ENCODE assay signal across 8 mouse cellular contexts in genomic region chr19:25450869-25451629, GRCm38 (mm10). TPM values are rescaled to one million over a fixed set of nuclear protein-coding genes. Genes with fewer than 3 reads are reported as not detected.
DNase-seq lines count a peak whose midpoint lies in the region; ATAC-seq and TF ChIP-seq lines count a peak whose summit lies in the region.
"Had no signal": no experiment of that assay in that cellular context is flagged by ENCODE, and none has a peak within 500 bp of the region (broad histone marks: within the 10 kb centered on the region; RNA-seq: fewer than 3 reads in every experiment).

No protein-coding gene starts in this region.

- H3K36me3 ChIP-seq in MEL (ENCODE audit: control insufficient read depth in 1 of 2, insufficient read depth in 2 of 2, low read length in 2 of 2) = no peaks in the 10 kb centered on the region
- no peaks in the 10 kb centered on the region for H3K36me3 ChIP-seq in heart, postnatal 0 days (replicated peaks; ENCODE audit: control insufficient read depth, insufficient read depth, low read length)

- peak; percentile 62 for TF ChIP-seq RAD21 in MEL (IDR thresholded peaks at IDR 0.05; ENCODE audit: low read depth, low read length)

- no peaks in the 10 kb centered on the region for H3K4me1 ChIP-seq in MEL (ENCODE audit: control insufficient read depth in 1 of 2, insufficient read depth in 2 of 2, low read length in 2 of 2)
- H3K4me1 ChIP-seq in bone marrow, adult 2 months (ENCODE audit: control insufficient read depth, insufficient read depth, low read length) = no peaks in the 10 kb centered on the region
- H3K4me1 ChIP-seq in heart, postnatal 0 days (ENCODE audit: control insufficient read depth, insufficient read depth) = no peaks in the 10 kb centered on the region

- WGBS in bone marrow, adult 2 months = 24% methylated on average over 11 of the region's 11 CpGs
- WGBS in heart, postnatal 0 days = 48% methylated on average over 11 of the region's 11 CpGs

- H3K4me3 ChIP-seq in MEL (ENCODE audit: control insufficient read depth in 1 of 2, insufficient read depth in 1 of 2, low read depth in 2 of 2, low read length in 2 of 2) = no peak overlapping the region
- no peak overlapping the region for H3K4me3 ChIP-seq in bone marrow, adult 2 months (replicated peaks; ENCODE audit: control insufficient read depth, low read depth, low read length)
- H3K4me3 ChIP-seq in heart, postnatal 0 days (ENCODE audit: low read depth, low read length) = no peak overlapping the region

- H3K27me3 ChIP-seq in MEL (ENCODE audit: control insufficient read depth in 1 of 2, insufficient read depth in 2 of 2, low read length in 2 of 2) = no peaks in the 10 kb centered on the region; a peak in 1 of 4 replicates
- H3K27me3 ChIP-seq in heart, postnatal 0 days (ENCODE audit: control insufficient read depth, insufficient read depth, low read length) = no peaks in the 10 kb centered on the region

- TF ChIP-seq EP300 in MEL (IDR thresholded peaks at IDR 0.05; ENCODE audit: low read depth in 1 of 2, low read length in 2 of 2) = no peak
- no peak for TF ChIP-seq EP300 in heart, postnatal 0 days (IDR thresholded peaks at IDR 0.05; ENCODE audit: low read depth)

- H3K4me2 ChIP-seq in heart, postnatal 0 days (ENCODE audit: low read depth, low read length) = no peak overlapping the region

- peak; percentile 60 to 76 (median 63) for TF ChIP-seq CTCF in MEL (IDR thresholded peaks at IDR 0.05 in 2 of 3, conservative IDR thresholded peaks at IDR 0.05 in 1 of 3; ENCODE audit: control insufficient read depth in 1 of 3, insufficient read depth in 1 of 3, low read depth in 2 of 3, low read length in 3 of 3, poor library complexity in 1 of 3, severe bottlenecking in 1 of 3)
- peak; percentile 65 for TF ChIP-seq CTCF in bone marrow, adult 2 months (IDR thresholded peaks at IDR 0.05; ENCODE audit: control insufficient read depth, insufficient read depth, low read length)
- peak; percentile 88 for TF ChIP-seq CTCF in heart, postnatal 0 days (IDR thresholded peaks at IDR 0.05; ENCODE audit: low read depth)

- H3K27ac ChIP-seq in MEL (ENCODE audit: control insufficient read depth, low read depth, low read length) = no peak overlapping the region
- no peak overlapping the region for H3K27ac ChIP-seq in bone marrow, adult 2 months (ENCODE audit: control insufficient read depth, insufficient read depth, low read depth, low read length, poor library complexity)
- H3K27ac ChIP-seq in heart, postnatal 0 days (ENCODE audit: low read depth) = no peak overlapping the region

- no peaks in the 10 kb centered on the region for H3K9me3 ChIP-seq in MEL (replicated peaks; ENCODE audit: insufficient read depth, low read length)
- H3K9me3 ChIP-seq in heart, postnatal 0 days (replicated peaks; ENCODE audit: control insufficient read depth, low read length) = no peaks in the 10 kb centered on the region

- TF ChIP-seq POLR2A in MEL (IDR thresholded peaks at IDR 0.05; ENCODE audit: control insufficient read depth in 1 of 2, insufficient read depth in 1 of 2, low read depth in 1 of 2, low read length in 2 of 2, poor library complexity in 1 of 2) = no peak
- TF ChIP-seq POLR2A in bone marrow, adult 2 months (IDR thresholded peaks at IDR 0.05; ENCODE audit: borderline replicate concordance, control insufficient read depth, low read depth, low read length) = no peak

- intact Hi-C loops in left cerebral cortex, postnatal 25 days (cut with DNase I) = loop anchor here (5.0 kb wide), 1 partner anchor 344 kb away; no protein-coding TSS in a partner anchor

- no peak overlapping the region for H3K9ac ChIP-seq in MEL (ENCODE audit: control insufficient read depth, low read depth, low read length, poor library complexity, severe bottlenecking)
- no peak overlapping the region for H3K9ac ChIP-seq in heart, postnatal 0 days (replicated peaks; ENCODE audit: low read depth, low read length)

- DNase-seq in layer of hippocampus, adult 11-12 months (ENCODE audit: low spot score) = peak; percentile 39
- no peak for DNase-seq in layer of hippocampus, postnatal 36 days
- peak; percentile 34 for DNase-seq in MEL (ENCODE audit: low read depth, low spot score)
- DNase-seq in heart, postnatal 0 days (ENCODE audit: low spot score) = peak; percentile 80
- peak; percentile 43 to 50 for DNase-seq in left cerebral cortex, postnatal 25 days (ENCODE audit: low spot score in 2 of 2)
- DNase-seq in retina, embryonic 14.5 days (ENCODE audit: low spot score) = peak; percentile 73

- peak; percentile 69 for ATAC-seq in heart, postnatal 0 days (ENCODE audit: insufficient read depth, low read depth)

- no peaks in the 10 kb centered on the region for H3K79me2 ChIP-seq in MEL (ENCODE audit: control insufficient read depth, insufficient read depth, low read length, poor library complexity)

TF ChIP-seq in MEL, 35 proteins besides CTCF, POLR2A, EP300 and RAD21:
- TF ChIP-seq ZC3H11A (IDR thresholded peaks at IDR 0.05; ENCODE audit: low read depth, low read length) (peak; percentile 40), BHLHE40 (IDR thresholded peaks at IDR 0.05; ENCODE audit: borderline replicate concordance, low read depth, low read length) (no peak), MAX (IDR thresholded peaks at IDR 0.05; ENCODE audit: low read length) (no peak), MYC (IDR thresholded peaks at IDR 0.05; ENCODE audit: low read depth, low read length) (no peak), POLR2AphosphoS5 (IDR thresholded peaks at IDR 0.05; ENCODE audit: borderline replicate concordance, low read depth, low read length) (no peak), NRF1 (IDR thresholded peaks at IDR 0.05; ENCODE audit: insufficient read depth, low read depth, low read length, poor library complexity, severe bottlenecking) (no peak), SIN3A (IDR thresholded peaks at IDR 0.05; ENCODE audit: low read length) (no peak), CHD2 (IDR thresholded peaks at IDR 0.05; ENCODE audit: low read length) (no peak), E2F4 (IDR thresholded peaks at IDR 0.05; ENCODE audit: borderline replicate concordance, low read depth, low read length) (no peak), GATA1 (IDR thresholded peaks at IDR 0.05; ENCODE audit: low read depth, low read length) (no peak), TCF12 (IDR thresholded peaks at IDR 0.05; ENCODE audit: low read depth, low read length) (no peak), MAZ (IDR thresholded peaks at IDR 0.05; ENCODE audit: low read depth, low read length) (no peak), SMC3 (IDR thresholded peaks at IDR 0.05; ENCODE audit: low read depth, low read length) (peak; percentile 59), CHD1 (IDR thresholded peaks at IDR 0.05; ENCODE audit: low read depth, low read length) (no peak), USF1 (IDR thresholded peaks at IDR 0.05; ENCODE audit: low read depth, low read length) (no peak)
TF ChIP-seq in MEL: peak in this region for 2.

RNA-seq across cellular contexts. Expression of gene Dmrt1, which starts 54.4 kb away (rescaled TPM):
- total RNA-seq in layer of hippocampus, postnatal 36 days (2021) = not detected
- total RNA-seq in MEL (2012; rRNA removed) = not detected in 2 replicates
- not detected for polyA plus RNA-seq in MEL (2012; ENCODE audit: insufficient read depth in 1 of 2, insufficient read length in 2 of 2, low read depth in 1 of 2, low replicate concordance in 2 of 2, missing spikeins in 1 of 2)
- not detected in 2 replicates for polyA plus RNA-seq in bone marrow, adult 2 months (2011; ENCODE audit: insufficient read depth, insufficient read length, low replicate concordance, missing spikeins)
- total RNA-seq in heart, postnatal 0 days (2014; rRNA removed; ENCODE audit: low replicate concordance) = not detected in 2 replicates
- not detected in 2 replicates for polyA plus RNA-seq in heart, postnatal 0 days (2015; fragmentation: Nextera tagmentation; extraction: Ambion mirVana)
- total RNA-seq in left cerebral cortex, postnatal 25 days (2021) = not detected
- total RNA-seq: layer of hippocampus, postnatal 25 days had no signal

Comparison
In these comparisons a context has a peak if more than half of its experiments do, and no peak if none do; other contexts are left out.
1. DNase-seq: peak in layer of hippocampus, adult 11-12 months (single experiment), MEL (single experiment), heart, postnatal 0 days (single experiment), left cerebral cortex, postnatal 25 days (2 of 2) and retina, embryonic 14.5 days (single experiment); none in layer of hippocampus, postnatal 36 days (0 of 2).
2. Peak in every context shown above with its lines, with median percentiles within 50 percentile points of each other: CTCF ChIP-seq.